Mouse (Mus musculus): ENCODE results near the gene Tnfaip1. TPM values are rescaled to one million over a fixed set of nuclear protein-coding genes. Genes with fewer than 3 reads are reported as not detected.

Tnfaip1 gene
- total RNA-seq (2023): 14.0 TPM

DNA sequence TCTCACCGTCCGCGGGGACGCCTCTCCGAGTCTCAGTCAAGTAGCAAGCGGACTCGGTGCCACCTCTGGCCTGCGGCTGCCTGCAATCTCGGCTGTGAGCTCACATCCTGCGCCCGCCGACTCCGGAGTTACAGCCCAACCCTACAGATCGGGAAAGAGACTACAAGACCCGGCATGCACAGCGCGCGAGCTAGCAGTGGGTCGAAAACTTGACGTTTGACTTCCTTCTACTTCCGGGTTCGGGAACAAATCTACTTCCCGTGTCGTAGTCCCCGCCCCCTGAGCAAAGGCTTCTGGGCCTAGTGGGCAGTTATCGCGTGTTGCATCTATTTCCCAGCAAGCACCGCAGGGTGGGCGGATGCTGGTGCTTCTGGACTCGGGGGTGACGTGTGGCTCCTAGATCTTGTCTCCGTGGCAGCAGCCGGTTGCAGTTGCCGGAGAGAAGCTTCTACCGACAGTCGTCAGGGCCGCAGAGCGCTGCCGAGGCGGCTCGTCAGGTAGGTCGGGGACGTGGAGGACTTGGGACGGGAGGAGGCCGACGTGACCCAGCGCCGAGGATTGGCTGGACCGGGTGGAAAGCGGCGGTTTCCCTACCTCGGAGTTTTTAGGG is at the start of gene Tnfaip1, which contains the start of gene Ift20:
TSS of gene Tnfaip1 (minus strand) at position 253 of the 610 bp plus-strand sequence.
TSS of gene Ift20 (plus strand) at position 282 of the 610 bp plus-strand sequence.

GRCm38 (mm10) chr11:78550168-78551058 is 14.3 kb upstream of the Tnfaip1 start, which contains the start of gene Tmem97:
Gene Tmem97 (minus strand): TSS chr11:78550777.

GRCm38 (mm10) chr11:78512025-78512957 is 23.8 kb downstream of the Tnfaip1 start, which contains the start of the genes Tmem199 and Poldip2:
Gene Tmem199 (minus strand): TSS chr11:78512172.
Gene Poldip2 (plus strand): TSS chr11:78512193.

GRCm38 (mm10) chr11:78502909-78503650 is 33.1 kb downstream of the Tnfaip1 start, which contains the start of gene Sebox:
Gene Sebox (plus strand): TSS chr11:78503447.

GRCm38 (mm10) chr11:78499004-78499403 is 37.1 kb downstream of the Tnfaip1 start, which contains the start of gene Vtn:
Gene Vtn (plus strand): TSS chr11:78499091.

DNA sequence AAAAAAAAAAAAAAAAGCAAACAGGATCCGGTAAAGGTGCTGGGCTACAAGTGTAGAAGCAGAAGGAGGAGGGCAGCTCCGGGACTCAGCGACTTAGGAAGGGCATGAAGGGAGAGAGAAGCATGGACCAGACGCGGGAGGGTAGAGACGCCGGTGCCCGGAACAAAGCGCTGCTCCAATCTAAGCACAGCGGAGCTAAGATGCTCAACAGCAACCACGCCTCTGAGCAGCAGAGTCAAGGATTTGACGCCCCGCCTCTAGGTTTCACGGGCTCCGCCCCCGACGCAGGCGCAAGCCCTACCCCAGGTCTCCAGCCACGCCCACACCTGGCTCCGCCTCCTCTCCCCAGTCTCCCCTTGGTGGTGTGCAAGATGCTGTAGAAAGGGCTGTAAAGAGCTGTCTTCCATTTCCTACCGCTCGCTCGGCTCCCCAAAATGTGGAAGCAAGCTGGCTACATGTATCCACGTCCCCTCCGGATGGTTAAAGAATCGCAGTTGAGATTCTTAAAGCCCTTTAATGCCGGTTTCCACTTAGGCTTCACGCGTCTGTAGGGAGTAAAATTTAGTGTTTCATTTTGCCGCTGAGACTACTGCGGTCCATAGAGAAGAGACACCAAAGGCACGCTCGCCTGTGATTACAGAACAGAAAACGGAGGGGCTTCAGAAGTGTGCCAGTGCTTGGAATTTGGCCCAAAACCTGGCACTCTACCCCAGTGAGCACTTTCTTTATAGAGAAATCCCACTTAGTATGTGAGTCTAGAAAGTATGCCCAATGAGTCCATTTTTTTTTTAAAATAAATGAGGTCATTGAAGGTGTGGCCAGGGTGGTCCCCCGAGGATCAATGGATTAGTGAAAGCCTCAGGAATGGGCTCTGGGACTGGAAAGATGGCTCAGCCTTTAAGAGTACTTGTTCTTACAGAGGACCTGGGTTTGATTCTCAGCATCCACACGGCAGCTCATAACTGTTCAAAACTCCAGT is 38.3 kb downstream of the Tnfaip1 start, which contains the start of gene Sarm1:
TSS of gene Sarm1 (minus strand) at position 211 of the 979 bp plus-strand sequence.

Other genes with a start within 250 kb of the Tnfaip1 start
- 0.35 TPM for gene BC030499, start 245.5 kb downstream of the Tnfaip1 start, total RNA-seq (2023)
- 3.8 TPM for gene Spag5, start 234.8 kb downstream of the Tnfaip1 start, total RNA-seq (2023)
- gene Aldoc, start 213.4 kb downstream of the Tnfaip1 start, total RNA-seq (2023): 12.0 TPM
- gene Pigs, start 207.9 kb downstream of the Tnfaip1 start, total RNA-seq (2023): 38.7 TPM
- 13.8 TPM for gene Unc119, start 192.8 kb downstream of the Tnfaip1 start, total RNA-seq (2023)
- gene Foxn1, start 149.8 kb downstream of the Tnfaip1 start, total RNA-seq (2023): not detected
- not detected for gene Slc13a2, start 114.1 kb downstream of the Tnfaip1 start, total RNA-seq (2023)
- 1.6 TPM for gene Slc46a1, start 70.6 kb downstream of the Tnfaip1 start, total RNA-seq (2023)
- gene Sarm1, start 38.6 kb downstream of the Tnfaip1 start, total RNA-seq (2023): 1.6 TPM
- not detected for gene Vtn, start 37.2 kb downstream of the Tnfaip1 start, total RNA-seq (2023)
- not detected for gene Sebox, start 32.9 kb downstream of the Tnfaip1 start, total RNA-seq (2023)
- gene Tmem199, start 24.2 kb downstream of the Tnfaip1 start, total RNA-seq (2023): 16.6 TPM
- 31.5 TPM for gene Poldip2, start 24.1 kb downstream of the Tnfaip1 start, total RNA-seq (2023)
- gene Ift20, start within 50 bp of the Tnfaip1 start, total RNA-seq (2023): 34.2 TPM
- 7.1 TPM for gene Tmem97, start 14.4 kb upstream of the Tnfaip1 start, total RNA-seq (2023)
- gene Nlk, start 161.0 kb upstream of the Tnfaip1 start, total RNA-seq (2023): 70.7 TPM
- gene Ccnq, start 215.4 kb upstream of the Tnfaip1 start, total RNA-seq (2023): 19.5 TPM